21 mouse cellular contexts compared by ENCODE assay signal in genomic region chr8:8809835-8810439, GRCm38 (mm10).
DNase-seq lines count a peak whose midpoint lies in the region; ATAC-seq lines count a peak whose summit lies in the region.
"Had no signal": no experiment of that assay in that cellular context is flagged by ENCODE, and none has a peak within 500 bp of the region (broad histone marks: within the 10 kb centered on the region; RNA-seq: fewer than 3 reads in every experiment).

No protein-coding gene starts in this region.

- no peak overlapping the region for H3K9ac ChIP-seq in midbrain, embryonic 11.5 days (ENCODE audit: low read length)
- no peak overlapping the region for H3K9ac ChIP-seq in midbrain, embryonic 14.5 days (replicated peaks; ENCODE audit: low read length)
- no peak overlapping the region for H3K9ac ChIP-seq in hindbrain, embryonic 13.5 days
- H3K9ac ChIP-seq in kidney, embryonic 15.5 days, result no peak overlapping the region
- H3K9ac ChIP-seq in forebrain, embryonic 15.5 days (replicated peaks), result no peak overlapping the region
- H3K9ac ChIP-seq: embryonic facial prominence, embryonic 12.5 days; limb, embryonic 13.5 days; liver, embryonic 14.5 days; lung, embryonic 15.5 days; midbrain, embryonic 15.5 days had no signal

- 76% methylated on average over 9 of the region's 9 CpGs for WGBS in midbrain, embryonic 11.5 days
- 60% methylated on average over 9 of the region's 9 CpGs for WGBS in midbrain, embryonic 14.5 days
- WGBS in hindbrain, embryonic 13.5 days, result 41% methylated on average over 9 of the region's 9 CpGs
- WGBS in kidney, embryonic 15.5 days, result 15% methylated on average over 9 of the region's 9 CpGs
- 64% methylated on average over 9 of the region's 9 CpGs for WGBS in forebrain, embryonic 15.5 days

- no peak overlapping the region for H3K4me2 ChIP-seq in midbrain, embryonic 11.5 days
- no peak overlapping the region for H3K4me2 ChIP-seq in midbrain, embryonic 14.5 days (ENCODE audit: low read length)
- no peak overlapping the region for H3K4me2 ChIP-seq in hindbrain, embryonic 13.5 days
- H3K4me2 ChIP-seq in kidney, embryonic 15.5 days, result no peak overlapping the region
- H3K4me2 ChIP-seq in forebrain, embryonic 15.5 days (replicated peaks), result no peak overlapping the region
- H3K4me2 ChIP-seq: embryonic facial prominence, embryonic 12.5 days; heart, embryonic 11.5 days; limb, embryonic 13.5 days; lung, embryonic 15.5 days; midbrain, embryonic 15.5 days had no signal

- DNase-seq in midbrain, embryonic 11.5 days (ENCODE audit: low spot score, missing footprints), result peak; percentile 69
- no peak for DNase-seq in midbrain, embryonic 14.5 days
- DNase-seq in kidney, postnatal 4 days, result peak; percentile 64 to 73
- no peak for DNase-seq in heart, adult 11 months
- DNase-seq in ovary, postnatal 10 days (ENCODE audit: low spot score), result no peak
- DNase-seq: B cell, adult 2 months; cerebellum, adult 18-20 months; thymus, adult 18-20 months; thymus, postnatal 4 days had no signal

- no peaks in the 10 kb centered on the region for H3K27me3 ChIP-seq in midbrain, embryonic 11.5 days (ENCODE audit: control insufficient read depth, insufficient read depth, low read length)
- H3K27me3 ChIP-seq in midbrain, embryonic 14.5 days (ENCODE audit: control insufficient read depth, insufficient read depth, low read length), result no peaks in the 10 kb centered on the region
- H3K27me3 ChIP-seq in hindbrain, embryonic 13.5 days, result no peaks in the 10 kb centered on the region
- peaks cover 24% of the 10 kb centered on the region for H3K27me3 ChIP-seq in kidney, embryonic 15.5 days
- no peaks in the 10 kb centered on the region for H3K27me3 ChIP-seq in forebrain, embryonic 15.5 days
- H3K27me3 ChIP-seq: embryonic facial prominence, embryonic 12.5 days; limb, embryonic 13.5 days; lung, embryonic 15.5 days; midbrain, embryonic 15.5 days had no signal

- H3K36me3 ChIP-seq in midbrain, embryonic 11.5 days (ENCODE audit: control insufficient read depth, insufficient read depth, low read length), result no peaks in the 10 kb centered on the region
- H3K36me3 ChIP-seq in midbrain, embryonic 14.5 days (ENCODE audit: control insufficient read depth, insufficient read depth, low read length), result no peaks in the 10 kb centered on the region
- H3K36me3 ChIP-seq in hindbrain, embryonic 13.5 days, result no peaks in the 10 kb centered on the region
- no peaks in the 10 kb centered on the region for H3K36me3 ChIP-seq in kidney, embryonic 15.5 days
- H3K36me3 ChIP-seq in forebrain, embryonic 15.5 days, result no peaks in the 10 kb centered on the region
- H3K36me3 ChIP-seq: embryonic facial prominence, embryonic 12.5 days; limb, embryonic 13.5 days; lung, embryonic 15.5 days; midbrain, embryonic 15.5 days had no signal

- ATAC-seq in midbrain, embryonic 11.5 days (ENCODE audit: low FRiP score), result no peak
- no peak for ATAC-seq in midbrain, embryonic 14.5 days (ENCODE audit: low FRiP score, low TSS enrichment)
- peak; percentile 55; the same call in 1 of the 2 replicates for ATAC-seq in hindbrain, embryonic 13.5 days (ENCODE audit: low FRiP score)
- peak; percentile 93 for ATAC-seq in kidney, embryonic 15.5 days (replicated peaks; ENCODE audit: low FRiP score)
- no peak for ATAC-seq in forebrain, embryonic 15.5 days (replicated peaks)
- ATAC-seq: forebrain, embryonic 16.5 days; inflammation-experienced regulatory T-cells, adult 6 months; midbrain, embryonic 15.5 days had no signal

- no peaks in the 10 kb centered on the region for H3K9me3 ChIP-seq in midbrain, embryonic 11.5 days (ENCODE audit: control insufficient read depth, low read length)
- H3K9me3 ChIP-seq in midbrain, embryonic 14.5 days (ENCODE audit: control insufficient read depth, low read length), result no peaks in the 10 kb centered on the region
- no peaks in the 10 kb centered on the region for H3K9me3 ChIP-seq in hindbrain, embryonic 13.5 days
- no peaks in the 10 kb centered on the region for H3K9me3 ChIP-seq in kidney, embryonic 15.5 days (replicated peaks)
- H3K9me3 ChIP-seq in forebrain, embryonic 15.5 days, result no peaks in the 10 kb centered on the region
- H3K9me3 ChIP-seq: embryonic facial prominence, embryonic 12.5 days; limb, embryonic 13.5 days; lung, embryonic 15.5 days; midbrain, embryonic 15.5 days had no signal

- no peak overlapping the region for H3K27ac ChIP-seq in midbrain, embryonic 11.5 days (ENCODE audit: low read depth, low read length)
- no peak overlapping the region for H3K27ac ChIP-seq in midbrain, embryonic 14.5 days (replicated peaks; ENCODE audit: low read depth, low read length)
- no peak overlapping the region for H3K27ac ChIP-seq in hindbrain, embryonic 13.5 days
- peak overlapping the region; percentile 51; the same call in 1 of the 2 replicates for H3K27ac ChIP-seq in kidney, embryonic 15.5 days
- H3K27ac ChIP-seq in forebrain, embryonic 15.5 days (replicated peaks), result no peak overlapping the region
- H3K27ac ChIP-seq: embryonic facial prominence, embryonic 12.5 days; limb, embryonic 13.5 days; liver, embryonic 14.5 days; lung, embryonic 15.5 days; midbrain, embryonic 15.5 days had no signal

- no peaks in the 10 kb centered on the region for H3K4me1 ChIP-seq in midbrain, embryonic 11.5 days (ENCODE audit: control insufficient read depth, insufficient read depth, low read length)
- 0 out of 2 replicates have a peak, but pooled peaks cover 4% of the 10 kb centered on the region for H3K4me1 ChIP-seq in midbrain, embryonic 14.5 days (ENCODE audit: control insufficient read depth, insufficient read depth, low read length)
- H3K4me1 ChIP-seq in hindbrain, embryonic 13.5 days (replicated peaks), result peaks cover 11% of the 10 kb centered on the region; the same call in 1 of the 2 replicates
- H3K4me1 ChIP-seq in kidney, embryonic 15.5 days, result peaks cover 19% of the 10 kb centered on the region
- H3K4me1 ChIP-seq in forebrain, embryonic 15.5 days, result no peaks in the 10 kb centered on the region
- H3K4me1 ChIP-seq: midbrain, embryonic 15.5 days had no signal

- no peak overlapping the region for H3K4me3 ChIP-seq in midbrain, embryonic 11.5 days (ENCODE audit: low read depth, low read length)
- no peak overlapping the region for H3K4me3 ChIP-seq in midbrain, embryonic 14.5 days (replicated peaks; ENCODE audit: low read depth, low read length)
- H3K4me3 ChIP-seq in hindbrain, embryonic 13.5 days, result no peak overlapping the region
- H3K4me3 ChIP-seq in kidney, embryonic 15.5 days (replicated peaks), result no peak overlapping the region
- no peak overlapping the region for H3K4me3 ChIP-seq in forebrain, embryonic 15.5 days
- H3K4me3 ChIP-seq: embryonic facial prominence, embryonic 12.5 days; limb, embryonic 13.5 days; lung, embryonic 15.5 days; midbrain, embryonic 15.5 days; myocyte had no signal

Comparison
In these comparisons a context has a peak if more than half of its experiments do, and no peak if none do; other contexts are left out.
1. DNase-seq: peak in midbrain, embryonic 11.5 days (single experiment) and kidney, postnatal 4 days (2 of 2); none in midbrain, embryonic 14.5 days (single experiment), heart, adult 11 months (single experiment) and ovary, postnatal 10 days (single experiment).
2. ATAC-seq: peak in hindbrain, embryonic 13.5 days (single experiment) and kidney, embryonic 15.5 days (single experiment); none in midbrain, embryonic 11.5 days (single experiment), midbrain, embryonic 14.5 days (single experiment) and forebrain, embryonic 15.5 days (single experiment).